Mouse (Mus musculus): ENCODE results near the gene Plaa. TPM values are rescaled to one million over a fixed set of nuclear protein-coding genes. Genes with fewer than 3 reads are reported as not detected.

The Plaa gene
- polyA plus RNA-seq, 1 experiment from 2014 or later = 96.4 TPM

DNA sequence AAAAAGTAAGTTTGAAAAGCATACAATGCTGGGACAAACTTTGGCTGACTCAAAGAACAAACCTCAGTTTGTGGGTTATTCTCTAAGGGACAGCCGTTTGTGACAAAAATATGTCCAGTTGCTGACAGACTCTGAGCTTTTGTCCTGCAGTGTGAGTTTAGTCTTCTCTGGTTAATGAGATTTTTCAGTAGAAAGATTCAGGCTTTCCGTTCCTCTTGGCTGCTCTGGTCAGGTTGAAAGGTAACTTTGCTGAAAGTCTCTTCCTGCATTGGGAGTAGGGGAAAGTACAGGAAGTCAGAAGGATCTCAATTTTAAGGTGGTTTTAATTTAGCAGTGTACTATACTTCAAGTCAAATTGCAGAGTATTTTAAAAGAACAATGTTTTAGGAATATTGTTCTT lies 2.5 kb upstream of the Plaa start:
- Histone ChIP-seq H3K9ac (ENCODE audit: low read depth, low read length) (no peak overlapping the region), H3K4me3 (ENCODE audit: low read depth, low read length) (no peak overlapping the region), H3K4me2 (replicated peaks; ENCODE audit: low read depth, low read length) (no peak overlapping the region), H3K27ac (ENCODE audit: low read depth, low read length) (no peak overlapping the region), H3K27me3 (ENCODE audit: control insufficient read depth, insufficient read depth, low read length) (no peaks in the 10 kb centered on the region), H3K4me1 (replicated peaks; ENCODE audit: control insufficient read depth, insufficient read depth, low read length) (no peaks in the 10 kb centered on the region), H3K9me3 (ENCODE audit: control insufficient read depth, low read length) (no peaks in the 10 kb centered on the region), H3K36me3 (ENCODE audit: control insufficient read depth, insufficient read depth, low read length) (no peaks in the 10 kb centered on the region)
- no peak for ATAC-seq (ENCODE audit: low FRiP score)
- DNase-seq (ENCODE audit: low spot score) = no peak
- 92% methylated on average over 2 of the region's 2 CpGs for WGBS

DNA sequence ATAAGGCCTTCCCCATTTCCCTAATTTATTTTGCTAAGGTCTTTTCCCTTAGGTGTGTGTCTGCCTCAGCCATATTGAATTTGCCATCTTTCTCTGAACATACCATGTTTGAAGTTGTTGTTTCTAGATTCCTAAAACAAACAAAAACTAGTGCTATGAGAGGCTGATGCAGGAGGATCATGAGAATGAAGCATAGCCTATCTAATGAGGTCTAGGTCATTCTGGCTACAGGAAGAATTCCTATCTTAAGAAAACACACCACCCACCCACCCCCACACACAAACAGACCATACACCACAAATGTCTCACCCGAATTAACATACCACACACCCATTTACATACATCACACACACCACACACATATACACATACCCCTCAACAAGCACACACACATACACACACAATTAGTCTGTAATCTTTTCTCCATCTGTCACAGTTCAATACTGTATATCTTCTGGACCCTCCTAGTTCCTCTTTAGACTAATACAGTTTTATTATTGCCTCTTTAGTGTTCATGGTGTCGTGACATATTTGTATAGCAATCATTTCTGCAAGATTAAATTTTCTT lies 1.5 kb upstream of the Plaa start:
- H3K36me3 ChIP-seq (ENCODE audit: control insufficient read depth, insufficient read depth, low read length) = no peaks in the 10 kb centered on the region
- DNase-seq (ENCODE audit: low spot score) (no peak), ATAC-seq (ENCODE audit: low FRiP score) (no peak)
- H3K9ac ChIP-seq (ENCODE audit: low read depth, low read length) = no peak overlapping the region
- H3K9me3 ChIP-seq (ENCODE audit: control insufficient read depth, low read length) = no peaks in the 10 kb centered on the region
- H3K27ac ChIP-seq (ENCODE audit: low read depth, low read length) = no peak overlapping the region
- H3K4me3 ChIP-seq (ENCODE audit: low read depth, low read length) = no peak overlapping the region
- H3K4me1 ChIP-seq (replicated peaks; ENCODE audit: control insufficient read depth, insufficient read depth, low read length) = no peaks in the 10 kb centered on the region
- WGBS = 93% methylated on average over 2 of the region's 2 CpGs
- no peak overlapping the region for H3K4me2 ChIP-seq (replicated peaks; ENCODE audit: low read depth, low read length)
- H3K27me3 ChIP-seq (ENCODE audit: control insufficient read depth, insufficient read depth, low read length) = no peaks in the 10 kb centered on the region

DNA sequence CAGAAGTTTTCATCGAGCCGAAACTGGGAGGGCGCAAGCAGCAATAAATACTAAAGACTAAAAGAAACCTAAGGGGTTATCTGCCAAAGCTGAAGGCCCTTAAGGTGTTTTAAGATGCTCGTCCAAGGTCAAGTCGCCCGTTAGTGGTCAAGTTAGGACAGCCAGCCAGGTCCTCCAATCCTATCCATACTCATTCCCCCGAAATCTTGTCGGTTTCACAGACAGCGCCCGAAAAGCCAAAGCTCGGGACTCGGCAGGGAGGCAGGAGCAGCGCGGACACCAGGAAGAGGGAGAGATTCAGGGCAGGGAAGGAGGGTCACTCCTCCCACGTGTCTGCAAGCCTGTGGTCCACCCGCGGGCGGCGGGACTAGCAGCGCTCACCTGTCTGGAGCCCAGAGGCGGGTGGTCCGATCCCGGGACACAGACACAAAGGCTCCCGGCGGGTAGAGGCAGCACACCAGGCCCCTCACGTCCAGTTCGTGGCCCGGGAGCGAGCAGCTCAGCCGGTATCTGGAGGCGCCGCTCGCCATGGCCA lies 481 bp downstream of the Plaa start:
- peak overlapping the region; percentile 95 for H3K9ac ChIP-seq (ENCODE audit: low read depth, low read length)
- no peaks in the 10 kb centered on the region for H3K4me1 ChIP-seq (replicated peaks; ENCODE audit: control insufficient read depth, insufficient read depth, low read length)
- H3K27ac ChIP-seq (ENCODE audit: low read depth, low read length) = peak overlapping the region; percentile 84
- H3K9me3 ChIP-seq (ENCODE audit: control insufficient read depth, low read length) = no peaks in the 10 kb centered on the region
- H3K4me2 ChIP-seq (replicated peaks; ENCODE audit: low read depth, low read length) = peak overlapping the region; percentile 44
- peak overlapping the region; percentile 88 for H3K4me3 ChIP-seq (ENCODE audit: low read depth, low read length)
- 0% methylated on average over 32 of the region's 33 CpGs for WGBS
- no peaks in the 10 kb centered on the region for H3K27me3 ChIP-seq (ENCODE audit: control insufficient read depth, insufficient read depth, low read length)
- DNase-seq (ENCODE audit: low spot score) = no peak
- ATAC-seq (ENCODE audit: low FRiP score) = no peak; the same call in 1 of the 2 replicates
- H3K36me3 ChIP-seq (ENCODE audit: control insufficient read depth, insufficient read depth, low read length) = no peaks in the 10 kb centered on the region

DNA sequence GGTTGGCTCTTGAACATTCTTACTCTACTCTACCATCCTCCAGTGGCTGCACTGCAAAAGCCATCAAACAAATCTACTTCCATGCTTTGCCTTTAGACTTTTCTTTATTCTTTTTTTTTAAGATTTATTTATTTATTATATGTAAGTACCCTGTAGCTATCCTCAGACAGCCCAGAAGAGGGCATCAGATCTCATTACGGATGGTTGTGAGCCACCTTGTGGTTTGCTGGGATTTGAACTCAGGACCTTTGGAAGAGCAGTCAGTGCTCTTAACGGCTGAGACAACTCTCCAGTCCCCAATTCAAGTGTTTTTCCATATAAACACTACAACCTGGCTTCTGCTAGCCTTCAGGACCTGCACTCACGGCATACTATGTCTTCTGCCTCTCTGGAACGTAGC lies 1.6 kb downstream of the Plaa start:
- Histone ChIP-seq H3K27ac (ENCODE audit: low read depth, low read length) (no peak overlapping the region), H3K9ac (ENCODE audit: low read depth, low read length) (no peak overlapping the region), H3K9me3 (ENCODE audit: control insufficient read depth, low read length) (no peaks in the 10 kb centered on the region), H3K4me2 (replicated peaks; ENCODE audit: low read depth, low read length) (no peak overlapping the region), H3K36me3 (ENCODE audit: control insufficient read depth, insufficient read depth, low read length) (no peaks in the 10 kb centered on the region), H3K4me1 (replicated peaks; ENCODE audit: control insufficient read depth, insufficient read depth, low read length) (no peaks in the 10 kb centered on the region), H3K27me3 (ENCODE audit: control insufficient read depth, insufficient read depth, low read length) (no peaks in the 10 kb centered on the region), H3K4me3 (ENCODE audit: low read depth, low read length) (no peak overlapping the region)
- ATAC-seq (ENCODE audit: low FRiP score) = no peak
- DNase-seq (ENCODE audit: low spot score) = peak; percentile 9
- 92% methylated on average over 4 of the region's 4 CpGs for WGBS

DNA sequence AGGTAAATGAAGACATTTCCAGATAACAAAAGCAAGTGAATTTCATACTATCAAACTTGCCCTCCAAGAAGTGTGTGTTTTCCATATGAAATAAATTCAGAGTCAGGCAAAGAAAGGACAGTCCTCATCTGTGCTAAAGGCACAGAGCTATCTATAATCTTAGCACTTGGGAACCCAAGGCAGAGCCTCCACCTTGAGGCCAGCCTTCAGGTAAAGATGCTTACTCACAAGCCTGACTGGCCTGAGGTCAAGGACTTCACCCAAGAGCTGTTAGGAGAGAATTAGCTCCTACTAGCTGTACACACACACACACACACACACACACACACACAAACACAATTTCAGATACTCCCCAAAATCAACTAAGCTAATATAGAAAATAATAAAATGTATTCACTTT lies 10.3 kb downstream of the Plaa start:
- H3K27me3 ChIP-seq (ENCODE audit: control insufficient read depth, insufficient read depth, low read length) = no peaks in the 10 kb centered on the region
- no peak overlapping the region for H3K9ac ChIP-seq (ENCODE audit: low read depth, low read length)
- no peak overlapping the region for H3K4me2 ChIP-seq (replicated peaks; ENCODE audit: low read depth, low read length)
- H3K27ac ChIP-seq (ENCODE audit: low read depth, low read length) = no peak overlapping the region
- H3K4me1 ChIP-seq (replicated peaks; ENCODE audit: control insufficient read depth, insufficient read depth, low read length) = no peaks in the 10 kb centered on the region
- H3K4me3 ChIP-seq (ENCODE audit: low read depth, low read length) = no peak overlapping the region
- DNase-seq (ENCODE audit: low spot score) = no peak
- no peak for ATAC-seq (ENCODE audit: low FRiP score)
- no peaks in the 10 kb centered on the region for H3K9me3 ChIP-seq (ENCODE audit: control insufficient read depth, low read length)
- H3K36me3 ChIP-seq (ENCODE audit: control insufficient read depth, insufficient read depth, low read length) = no peaks in the 10 kb centered on the region

DNA sequence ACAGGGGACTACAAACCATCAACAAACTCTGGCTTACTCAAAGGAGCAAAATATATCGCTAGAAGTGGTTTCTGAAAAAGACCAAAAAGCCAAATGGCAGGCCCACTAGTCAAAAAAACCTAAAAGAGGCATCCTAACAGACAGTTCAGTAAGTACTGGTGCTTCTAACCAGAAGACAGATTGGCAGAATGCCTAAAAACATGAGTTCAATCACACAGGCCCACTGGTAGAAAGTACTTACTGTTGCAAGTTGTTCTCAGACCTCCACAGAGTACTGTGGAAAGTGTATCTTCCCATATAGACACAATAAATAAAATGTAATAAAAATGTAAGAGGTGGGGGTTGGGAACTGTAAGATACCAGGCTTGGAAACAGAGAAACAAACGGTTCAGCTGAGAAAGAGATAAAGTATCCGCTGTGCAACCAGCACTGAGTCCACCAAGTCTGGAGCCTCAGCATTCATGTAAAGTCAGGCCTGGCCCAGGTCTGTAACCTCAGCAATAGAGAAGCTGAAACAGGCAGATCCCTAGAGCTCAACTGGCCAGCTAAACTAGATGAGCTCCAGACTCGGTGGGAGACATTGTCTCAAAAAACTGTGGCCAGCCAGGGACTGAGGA lies 11.2 kb downstream of the Plaa start:
- no peak overlapping the region for H3K4me2 ChIP-seq (replicated peaks; ENCODE audit: low read depth, low read length)
- WGBS = 84% methylated on average over 4 of the region's 4 CpGs
- no peaks in the 10 kb centered on the region for H3K36me3 ChIP-seq (ENCODE audit: control insufficient read depth, insufficient read depth, low read length)
- H3K27me3 ChIP-seq (ENCODE audit: control insufficient read depth, insufficient read depth, low read length) = no peaks in the 10 kb centered on the region
- ATAC-seq (ENCODE audit: low FRiP score) (no peak), DNase-seq (ENCODE audit: low spot score) (no peak)
- H3K9ac ChIP-seq (ENCODE audit: low read depth, low read length) = no peak overlapping the region
- no peak overlapping the region for H3K27ac ChIP-seq (ENCODE audit: low read depth, low read length)
- H3K9me3 ChIP-seq (ENCODE audit: control insufficient read depth, low read length) = no peaks in the 10 kb centered on the region
- no peaks in the 10 kb centered on the region for H3K4me1 ChIP-seq (replicated peaks; ENCODE audit: control insufficient read depth, insufficient read depth, low read length)
- no peak overlapping the region for H3K4me3 ChIP-seq (ENCODE audit: low read depth, low read length)

DNA sequence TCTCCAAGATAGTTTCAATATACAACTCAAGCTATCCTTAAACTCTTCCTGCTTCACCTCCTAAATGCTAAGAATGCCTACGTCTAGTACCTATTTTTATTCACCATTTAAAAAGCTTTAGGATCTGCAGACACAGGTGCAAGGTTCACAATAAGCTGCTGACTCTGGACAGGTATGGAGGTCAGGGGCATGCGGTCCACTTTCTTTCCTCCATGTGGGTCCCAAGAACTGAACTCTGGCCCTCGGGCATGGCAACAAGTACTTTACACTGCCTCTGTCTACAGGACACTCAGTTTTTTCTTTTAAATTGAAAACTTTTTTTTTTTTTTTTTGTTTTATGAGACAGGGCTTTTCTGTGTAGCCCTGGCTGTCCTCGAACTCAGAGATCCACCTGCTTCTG lies 30.4 kb downstream of the Plaa start:
- Histone ChIP-seq H3K4me1 (replicated peaks; ENCODE audit: control insufficient read depth, insufficient read depth, low read length) (no peaks in the 10 kb centered on the region), H3K4me3 (ENCODE audit: low read depth, low read length) (no peak overlapping the region), H3K9me3 (ENCODE audit: control insufficient read depth, low read length) (no peaks in the 10 kb centered on the region), H3K36me3 (ENCODE audit: control insufficient read depth, insufficient read depth, low read length) (0 out of 2 replicates have a peak, but pooled peaks cover 2% of the 10 kb centered on the region), H3K27me3 (ENCODE audit: control insufficient read depth, insufficient read depth, low read length) (no peaks in the 10 kb centered on the region), H3K9ac (ENCODE audit: low read depth, low read length) (no peak overlapping the region), H3K27ac (ENCODE audit: low read depth, low read length) (no peak overlapping the region), H3K4me2 (replicated peaks; ENCODE audit: low read depth, low read length) (no peak overlapping the region)
- DNase-seq (ENCODE audit: low spot score) = no peak
- no peak for ATAC-seq (ENCODE audit: low FRiP score)
- WGBS = 91% methylated on average over 4 of the region's 4 CpGs

DNA sequence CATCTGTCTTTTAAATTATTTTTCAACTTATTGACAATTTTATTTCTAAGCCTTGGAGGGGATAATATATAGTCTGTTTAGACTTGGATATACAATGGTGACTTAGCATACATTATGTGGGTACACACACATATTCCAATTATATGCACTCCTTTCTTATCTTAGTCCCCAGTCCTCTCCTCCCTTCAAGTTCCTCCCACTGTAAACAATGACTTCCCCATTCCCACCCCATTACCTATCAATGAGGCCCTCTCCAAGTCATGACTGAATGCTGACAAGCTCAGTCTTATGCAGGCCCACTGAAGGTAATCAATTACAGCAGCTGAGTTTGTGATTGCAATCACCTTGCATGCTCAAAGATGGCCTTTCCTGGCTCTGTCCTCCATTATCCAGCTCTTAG lies 38.7 kb downstream of the Plaa start:
- no peak overlapping the region for H3K4me2 ChIP-seq (replicated peaks; ENCODE audit: low read depth, low read length)
- H3K36me3 ChIP-seq (ENCODE audit: control insufficient read depth, insufficient read depth, low read length) = no peaks in the 10 kb centered on the region
- no peak overlapping the region for H3K4me3 ChIP-seq (ENCODE audit: low read depth, low read length)
- H3K27ac ChIP-seq (ENCODE audit: low read depth, low read length) = no peak overlapping the region
- no peaks in the 10 kb centered on the region for H3K27me3 ChIP-seq (ENCODE audit: control insufficient read depth, insufficient read depth, low read length)
- no peak for DNase-seq (ENCODE audit: low spot score)
- no peaks in the 10 kb centered on the region for H3K4me1 ChIP-seq (replicated peaks; ENCODE audit: control insufficient read depth, insufficient read depth, low read length)
- H3K9ac ChIP-seq (ENCODE audit: low read depth, low read length) = no peak overlapping the region
- ATAC-seq (ENCODE audit: low FRiP score) = peak; percentile 14; the same call in 1 of the 2 replicates
- H3K9me3 ChIP-seq (ENCODE audit: control insufficient read depth, low read length) = no peaks in the 10 kb centered on the region

DNA sequence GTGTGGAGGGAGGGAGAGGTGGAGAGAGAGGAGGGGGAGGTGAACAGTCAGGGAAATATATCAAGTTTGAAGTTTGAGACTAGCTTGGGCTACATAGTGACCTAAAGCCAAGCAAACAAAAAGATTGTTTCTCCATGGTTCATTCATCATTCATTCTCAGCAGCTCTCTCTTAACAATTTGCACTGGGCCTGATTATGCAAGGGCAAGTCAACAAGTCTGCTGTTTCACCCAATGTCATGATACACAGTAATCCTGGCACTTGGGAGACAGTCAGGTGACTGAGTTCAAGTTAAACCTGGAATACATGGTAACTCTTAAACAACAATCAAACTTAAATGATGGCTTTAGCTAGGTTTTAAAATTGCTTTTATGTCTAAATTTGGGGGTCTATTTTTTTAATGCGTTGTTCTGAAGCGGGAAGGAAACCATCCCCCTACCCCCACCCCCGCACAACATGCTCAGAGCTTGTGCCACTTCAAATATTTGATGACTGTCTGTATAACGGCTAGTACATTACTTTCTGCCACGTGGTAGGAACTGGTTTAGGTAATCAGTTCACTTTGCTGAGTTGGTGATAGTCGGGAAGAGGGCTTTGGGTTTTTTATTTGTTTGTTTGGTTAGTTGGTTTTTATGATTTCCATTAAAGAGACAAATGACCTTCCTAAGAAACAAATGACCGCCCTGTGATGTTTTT lies 40.9 kb downstream of the Plaa start:
- no peak for ATAC-seq (ENCODE audit: low FRiP score)
- no peaks in the 10 kb centered on the region for H3K9me3 ChIP-seq (ENCODE audit: control insufficient read depth, low read length)
- no peaks in the 10 kb centered on the region for H3K27me3 ChIP-seq (ENCODE audit: control insufficient read depth, insufficient read depth, low read length)

More for the DNA sequence above, 40.9 kb downstream of the Plaa start:
- no peak overlapping the region for H3K9ac ChIP-seq (ENCODE audit: low read depth, low read length)
- no peaks in the 10 kb centered on the region for H3K36me3 ChIP-seq (ENCODE audit: control insufficient read depth, insufficient read depth, low read length)
- WGBS = 83% methylated on average over 7 of the region's 7 CpGs
- no peaks in the 10 kb centered on the region for H3K4me1 ChIP-seq (replicated peaks; ENCODE audit: control insufficient read depth, insufficient read depth, low read length)
- DNase-seq (ENCODE audit: low spot score) = no peak
- no peak overlapping the region for H3K27ac ChIP-seq (ENCODE audit: low read depth, low read length)
- no peak overlapping the region for H3K4me3 ChIP-seq (ENCODE audit: low read depth, low read length)
- H3K4me2 ChIP-seq (replicated peaks; ENCODE audit: low read depth, low read length) = no peak overlapping the region
